Comparison of ENCODE assay signal across 23 mouse cellular contexts in genomic region chr5:21599961-21600360, GRCm38 (mm10). TPM values are rescaled to one million over a fixed set of nuclear protein-coding genes. Genes with fewer than 3 reads are reported as not detected.
"Had no signal": no experiment of that assay in that cellular context is flagged by ENCODE, and none has a peak within 500 bp of the region (broad histone marks: within the 10 kb centered on the region; RNA-seq: fewer than 3 reads in every experiment).

No protein-coding gene starts in this region.

- H3K27ac ChIP-seq: midbrain, embryonic 10.5 days; midbrain, embryonic 12.5 days; neural tube, embryonic 13.5 days; neural tube, embryonic 15.5 days had no signal

- H3K4me2 ChIP-seq: lung, embryonic 14.5 days; midbrain, embryonic 12.5 days; neural tube, embryonic 13.5 days; neural tube, embryonic 15.5 days had no signal

- H3K27me3 ChIP-seq: midbrain, embryonic 12.5 days; neural tube, embryonic 13.5 days; neural tube, embryonic 15.5 days had no signal

- H3K9me3 ChIP-seq: midbrain, embryonic 10.5 days; midbrain, embryonic 12.5 days; neural tube, embryonic 13.5 days; neural tube, embryonic 15.5 days had no signal

- ATAC-seq: midbrain, embryonic 16.5 days had no signal

- H3K9ac ChIP-seq: lung, embryonic 14.5 days; midbrain, embryonic 12.5 days; neural tube, embryonic 13.5 days; neural tube, embryonic 15.5 days had no signal

- H3K36me3 ChIP-seq: midbrain, embryonic 10.5 days; midbrain, embryonic 12.5 days; neural tube, embryonic 13.5 days; neural tube, embryonic 15.5 days had no signal

- H3K4me1 ChIP-seq: midbrain, embryonic 10.5 days; midbrain, embryonic 12.5 days; neural tube, embryonic 13.5 days; neural tube, embryonic 15.5 days had no signal

- H3K4me3 ChIP-seq: midbrain, embryonic 10.5 days; midbrain, embryonic 12.5 days; myocyte; neural tube, embryonic 13.5 days; neural tube, embryonic 15.5 days had no signal

- DNase-seq: lung, adult 18-20 months; lung, embryonic 14.5 days; lung, postnatal 10 days; lung, postnatal 4 days; midbrain, embryonic 14.5 days; retina, postnatal 1 day; right cerebral cortex, adult 18-20 months; right cerebral cortex, postnatal 25 days; right cerebral cortex, postnatal 4 days; spleen, adult 18-20 months; thymus, adult 18-20 months; thymus, postnatal 14 days; thymus, postnatal 36 days had no signal

RNA-seq across cellular contexts. Expression of gene Fbxl13, which starts 45.5 kb away (rescaled TPM):
- total RNA-seq: megakaryocyte, adult 5-6 weeks had no signal
- polyA plus RNA-seq: neural tube, embryonic 11.5 days; small intestine, adult 2 months had no signal

RNA-seq across cellular contexts. Expression of gene Lrrc17, which starts 56.6 kb away (rescaled TPM):
- total RNA-seq: megakaryocyte, adult 5-6 weeks; megakaryocyte-erythroid progenitor cell, adult 5-6 weeks had no signal
